Mouse (Mus musculus) thymus, adult 2 months (tissue): ENCODE data around the gene Eif4e3. TPM values are rescaled to one million over a fixed set of nuclear protein-coding genes. Genes with fewer than 3 reads are reported as not detected.

ENCODE experiments used
- DNase-seq: peaks from one replicate; pipeline ENCODE4 v3.0.0; 2021
- H3K27ac ChIP-seq: fragments of 200-500 bp; 2 replicates; pipeline ENCODE4 v1.5.1; 2012; ENCODE audit warnings: low read length, control low read depth; ENCODE audit not compliant: control insufficient read depth, insufficient read depth
- H3K27me3 ChIP-seq: fragments of 200-500 bp; 2 replicates; pipeline ENCODE4 v1.6.1; 2012; ENCODE audit warnings: mild to moderate bottlenecking, low read length, moderate library complexity, mixed read lengths; ENCODE audit not compliant: control insufficient read depth, insufficient read depth
- H3K36me3 ChIP-seq: fragments of 200-500 bp; 2 replicates; pipeline ENCODE4 v1.6.1; 2012; ENCODE audit warnings: mild to moderate bottlenecking, low read length, moderate library complexity; ENCODE audit not compliant: control insufficient read depth, insufficient read depth
- H3K4me1 ChIP-seq: fragments of 200-500 bp; replicated peaks from 2 replicates; pipeline ENCODE4 v1.6.1; 2012; ENCODE audit warnings: low read length; ENCODE audit not compliant: control insufficient read depth, insufficient read depth
- H3K4me3 ChIP-seq: fragments of 200-500 bp; 2 replicates; pipeline ENCODE4 v1.5.1; 2012; ENCODE audit warnings: mild to moderate bottlenecking, low read length, control low read depth, moderate library complexity; ENCODE audit not compliant: control insufficient read depth, insufficient read depth
- CTCF ChIP-seq: fragments of 200-500 bp; IDR thresholded peaks from 2 replicates; pipeline ENCODE4 v1.5.1; 2012; ENCODE audit warnings: mild to moderate bottlenecking, control low read depth, low read length, moderate library complexity, borderline replicate concordance; ENCODE audit not compliant: control insufficient read depth, poor library complexity, insufficient read depth; ENCODE audit errors: extremely low read depth
- POLR2A ChIP-seq: fragments of 200-500 bp; IDR thresholded peaks from 2 replicates; pipeline ENCODE4 v1.6.1; 2012; ENCODE audit warnings: mild to moderate bottlenecking, low read length, control low read depth, moderate library complexity; ENCODE audit not compliant: control insufficient read depth, poor library complexity, insufficient read depth; ENCODE audit errors: extremely low read depth
- WGBS: fragments of 180-500 bp; shearing (Covaris S2); methylation state at CpG from one replicate; pipeline ENCODE4 v1.1.7; 2018; 5-methylcytosine and 5-hydroxymethylcytosine counted together
- polyA plus RNA-seq: library from polyadenylated mRNA; depleted of rRNA; stranded (reverse); fragments of >200 nt; gene quantifications from 2 replicates; pipeline ENCODE4 v1.2.3, GENCODE M21; 2012; rRNA removed

Gene Eif4e3
- polyA plus RNA-seq, 1 experiment, result 34.4 TPM

DNA sequence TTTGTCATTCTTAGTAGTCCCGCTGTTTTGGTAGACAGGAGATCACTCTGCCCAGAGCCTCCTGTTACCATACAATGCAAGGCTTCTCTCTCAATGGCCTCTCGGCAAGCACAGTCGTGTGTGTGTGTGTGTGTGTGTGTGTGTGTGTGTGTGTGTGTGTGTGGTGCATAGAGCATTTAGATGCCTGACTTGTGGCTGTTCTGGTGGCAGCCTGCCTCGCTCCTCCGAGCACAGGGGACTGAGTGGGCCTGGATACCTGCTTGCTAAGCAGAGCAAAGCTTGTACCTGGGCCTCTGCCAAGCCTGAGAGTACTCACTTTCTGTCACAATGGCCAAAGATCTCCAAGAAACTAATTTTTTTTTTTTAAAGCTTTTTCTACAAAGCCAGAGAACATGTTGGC is 67.3 kb downstream of the Eif4e3 start:
- H3K27me3 ChIP-seq, result no peaks in the 10 kb centered on the region
- H3K4me3 ChIP-seq, result no peak overlapping the region
- TF ChIP-seq CTCF (no peak), POLR2A (no peak)
- H3K36me3 ChIP-seq, result no peaks in the 10 kb centered on the region
- no peak for DNase-seq
- no peak overlapping the region for H3K27ac ChIP-seq
- 89% methylated on average over 5 of the region's 5 CpGs for WGBS
- H3K4me1 ChIP-seq, result peaks cover 5% of the 10 kb centered on the region; the same call in 1 of the 2 replicates

DNA sequence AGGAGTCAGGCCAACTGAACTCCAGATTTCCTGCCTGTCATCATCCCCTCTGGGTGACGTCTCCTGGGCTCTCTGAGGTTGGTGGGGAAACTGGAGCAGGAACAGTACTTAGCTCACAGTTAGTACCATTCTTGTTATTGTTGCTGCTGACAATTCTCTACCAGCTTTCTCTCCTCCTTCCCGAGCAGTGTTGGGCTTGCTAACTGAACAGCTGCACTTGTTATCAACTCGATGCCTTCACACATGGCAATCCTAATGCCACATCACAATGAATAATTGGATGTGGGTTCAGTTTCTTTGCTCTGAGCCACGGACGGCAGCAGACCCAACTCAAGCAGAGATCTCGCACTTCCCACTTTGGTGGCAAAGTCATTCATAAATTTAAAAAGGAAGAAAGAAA is 89.5 kb downstream of the Eif4e3 start:
- Histone ChIP-seq H3K4me1 (0 out of 2 replicates have a peak, but pooled peaks cover 3% of the 10 kb centered on the region), H3K27ac (no peak overlapping the region), H3K4me3 (no peak overlapping the region), H3K36me3 (no peaks in the 10 kb centered on the region), H3K27me3 (no peaks in the 10 kb centered on the region)
- DNase-seq, result no peak
- no peak for TF ChIP-seq POLR2A
- no peak for TF ChIP-seq CTCF
- WGBS, result 56% methylated on average over 6 of the region's 6 CpGs

DNA sequence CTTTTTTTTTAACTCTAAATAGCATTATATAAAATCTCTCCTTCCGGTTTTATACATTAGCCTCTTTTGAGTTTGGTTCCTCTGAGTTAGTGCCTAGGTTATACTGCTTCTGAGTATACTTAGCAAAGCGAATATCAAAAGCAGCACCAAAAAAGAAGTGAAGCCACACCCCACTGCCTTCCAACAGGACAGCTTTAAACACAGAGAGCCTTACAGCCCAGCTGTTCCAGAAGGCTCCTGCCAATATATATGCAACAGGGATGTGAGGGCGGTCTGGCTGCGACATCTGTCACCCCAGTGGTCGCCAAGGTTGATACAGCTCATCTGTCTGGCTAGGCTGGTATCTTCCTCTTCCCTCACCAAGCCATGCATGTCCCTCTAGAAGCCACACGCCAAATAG is 90.9 kb downstream of the Eif4e3 start:
- Histone ChIP-seq H3K4me1 (0 out of 2 replicates have a peak, but pooled peaks cover 3% of the 10 kb centered on the region), H3K4me3 (no peak overlapping the region), H3K27ac (no peak overlapping the region), H3K36me3 (no peaks in the 10 kb centered on the region), H3K27me3 (no peaks in the 10 kb centered on the region)
- WGBS, result 90% methylated on average over 6 of the region's 6 CpGs
- DNase-seq, result no peak
- TF ChIP-seq CTCF, result no peak

Other genes starting within 250 kb of the Eif4e3 start
- 129 and 172 TPM in 2 replicates for gene Foxp1, start 144.1 kb downstream of the Eif4e3 start, polyA plus RNA-seq
- gene Gm20696, start within 50 bp of the Eif4e3 start, polyA plus RNA-seq, result 2.7 and 3.3 TPM in 2 replicates
- 2.1 and 2.6 TPM in 2 replicates for gene Gpr27, start 25.9 kb upstream of the Eif4e3 start, polyA plus RNA-seq
- gene Prok2, start 59.6 kb upstream of the Eif4e3 start, polyA plus RNA-seq, result 0.08 TPM in 1 of 2 replicates, not detected in the other